Mouse (Mus musculus): ENCODE measurements at regions not wholly inside any gene's neighbourhood (a gene's known extent, or its start where the extent isn't known, plus 50 kb on each side); places are given as distances from the start of the nearest gene placed in this dataset.

DNA sequence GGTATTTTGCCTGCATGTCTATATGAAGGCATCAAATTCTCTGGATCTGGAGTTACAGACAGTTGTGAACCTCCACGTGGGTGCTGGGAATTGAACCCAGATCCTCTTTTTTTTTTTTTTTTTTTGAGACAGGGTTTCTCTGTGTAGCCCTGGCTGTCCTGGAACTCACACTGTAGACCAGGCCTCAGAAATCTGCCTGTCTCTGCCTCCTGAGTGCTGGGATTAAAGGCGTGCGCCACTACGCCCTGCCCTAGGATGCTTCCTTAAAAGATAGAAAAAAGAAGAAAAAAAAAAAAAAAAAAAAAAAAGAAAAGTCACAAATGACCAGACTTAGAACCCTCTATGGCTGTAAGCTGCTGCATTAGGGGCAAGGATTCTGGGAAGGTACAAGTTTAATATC is 111.6 kb downstream of the Sox2 start:
- no peak for ATAC-seq (ENCODE audit: low TSS enrichment)

DNA sequence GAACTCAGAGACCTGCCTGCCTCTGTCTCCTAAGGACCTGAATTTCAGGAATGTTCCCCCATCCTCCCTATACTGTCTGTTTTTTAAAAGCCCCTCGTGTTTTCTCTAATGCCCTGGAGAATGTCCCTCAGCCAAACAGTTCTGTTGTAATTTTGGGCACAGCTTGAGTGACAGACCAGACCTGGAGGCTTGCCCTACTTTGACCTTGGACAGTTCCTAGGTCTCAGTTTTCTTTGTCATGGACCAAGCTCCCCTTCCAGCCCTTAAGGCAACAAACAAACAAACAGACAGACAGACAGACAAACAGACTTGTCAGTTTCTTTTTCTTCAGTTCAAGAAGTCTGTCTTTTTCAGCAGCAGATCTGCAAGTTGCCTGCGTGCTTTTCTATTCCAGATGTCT is 114.4 kb downstream of the Sox2 start:
- ATAC-seq (ENCODE audit: low TSS enrichment): no peak

DNA sequence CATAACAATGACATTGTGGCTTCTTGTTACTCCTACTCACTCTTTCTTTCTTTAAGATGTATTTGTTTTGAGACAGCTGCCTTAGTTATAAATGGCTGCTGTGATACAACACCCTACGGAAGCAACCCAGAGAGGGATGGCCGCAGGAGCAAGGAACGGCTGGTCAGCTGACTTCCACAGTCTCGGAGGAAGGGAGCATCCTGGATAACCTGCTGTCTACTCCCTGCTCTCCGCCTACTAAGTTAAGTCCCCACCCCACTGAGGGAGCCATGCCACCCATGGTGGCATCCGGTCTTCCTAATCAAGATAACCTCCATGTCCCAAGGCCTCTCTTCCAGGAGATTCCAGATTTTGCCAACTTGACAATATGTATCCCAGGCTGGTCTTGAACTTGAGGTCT is 114.9 kb downstream of the Sox2 start:
- no peak for ATAC-seq (ENCODE audit: low TSS enrichment)

DNA sequence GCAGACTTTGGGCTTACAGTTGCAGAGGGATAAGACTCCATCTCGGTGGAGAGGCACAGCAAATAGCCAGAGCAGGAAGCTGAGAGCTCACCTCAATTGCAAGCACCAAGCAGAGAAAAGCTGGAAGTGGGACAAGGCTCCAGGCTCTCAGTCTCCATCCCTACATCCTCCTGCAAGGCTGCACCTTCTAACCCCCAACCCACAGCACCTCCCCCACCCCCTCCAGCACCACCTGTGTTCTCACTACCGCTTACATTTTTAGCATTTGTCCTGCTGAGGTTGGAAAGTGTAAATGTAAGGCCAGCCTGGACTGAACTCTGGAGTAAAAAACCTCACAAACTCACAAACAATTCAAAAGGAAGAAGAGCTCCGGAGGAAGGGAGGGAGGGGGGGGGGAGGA is 119.6 kb downstream of the Sox2 start:
- ATAC-seq (ENCODE audit: low TSS enrichment): no peak

DNA sequence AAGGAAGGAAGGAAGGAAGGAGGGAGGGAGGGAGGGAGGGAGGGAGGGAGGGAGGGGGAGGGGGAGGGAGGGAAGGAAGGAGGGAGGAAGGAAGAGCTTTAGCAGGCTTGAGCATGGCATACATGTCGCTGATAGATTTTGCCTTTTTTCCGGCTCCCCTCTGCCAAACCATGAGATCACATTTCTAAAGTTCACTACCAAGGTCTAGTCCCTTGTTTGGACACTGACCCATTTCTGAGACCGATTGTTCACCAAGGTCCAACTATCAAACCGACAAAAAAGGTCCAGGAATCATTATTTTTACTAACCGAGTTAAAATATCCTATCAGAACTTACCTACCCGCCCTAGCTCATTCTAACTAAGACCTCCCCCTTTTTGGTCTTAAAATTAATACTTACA is 120.1 kb downstream of the Sox2 start:
- ATAC-seq (ENCODE audit: low TSS enrichment): no peak

DNA sequence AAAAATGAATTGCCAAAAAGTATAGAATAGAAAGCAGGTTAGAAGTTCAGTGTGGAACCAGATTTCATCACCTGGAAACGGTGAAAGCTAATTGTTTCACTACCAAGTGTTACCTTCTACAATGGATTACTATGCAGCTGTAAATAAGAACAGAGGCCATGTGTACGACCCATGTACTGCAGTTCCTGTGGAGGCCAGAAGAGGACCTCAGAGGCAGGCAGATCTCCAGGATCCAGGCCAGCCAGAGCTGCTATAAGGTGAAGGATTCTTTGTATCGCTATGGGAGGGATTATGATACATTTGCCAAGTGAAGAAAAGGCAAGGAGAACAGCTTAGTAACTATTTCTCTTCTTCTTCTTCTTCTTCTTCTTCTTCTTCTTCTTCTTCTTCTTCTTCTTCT is 121.8 kb downstream of the Sox2 start:
- ATAC-seq (ENCODE audit: low TSS enrichment): no peak

DNA sequence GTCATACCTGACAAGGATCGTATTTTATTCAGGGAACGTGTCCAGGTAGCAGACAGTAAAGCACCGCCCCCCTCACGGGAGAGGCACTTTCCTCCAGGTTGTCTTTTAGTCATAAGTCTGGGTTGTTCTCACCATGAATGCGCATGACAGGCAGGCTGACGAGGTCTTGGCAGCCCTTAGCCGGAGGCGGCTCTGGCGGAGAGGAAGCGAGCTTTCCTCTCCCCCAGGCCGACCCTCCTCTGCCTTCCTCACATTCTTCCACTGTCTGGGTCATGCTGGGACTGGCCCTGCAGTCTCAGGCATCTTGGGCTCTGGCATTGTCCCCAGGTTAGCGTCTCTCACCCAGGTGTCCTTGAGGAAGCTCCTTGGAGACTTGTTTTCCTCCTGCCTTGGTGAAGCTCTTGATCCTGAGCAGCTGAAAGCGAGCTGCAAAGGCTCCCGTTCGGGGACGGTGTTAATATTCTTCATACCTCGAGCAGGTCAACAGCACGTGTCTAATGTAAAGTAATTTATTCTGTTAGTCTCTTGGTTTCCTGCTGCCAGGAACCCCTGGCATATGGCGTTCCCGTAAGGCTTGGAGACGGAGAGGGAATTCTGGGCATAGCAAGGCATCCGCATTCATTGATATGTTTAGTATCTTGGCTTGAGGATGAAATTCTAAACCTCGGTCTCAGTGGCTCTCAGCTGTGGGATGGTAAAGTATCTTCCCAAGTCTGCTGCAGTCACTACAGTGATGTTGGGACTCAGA is 123.6 kb downstream of the Sox2 start:
- peak; percentile 81 for ATAC-seq (ENCODE audit: low TSS enrichment)

DNA sequence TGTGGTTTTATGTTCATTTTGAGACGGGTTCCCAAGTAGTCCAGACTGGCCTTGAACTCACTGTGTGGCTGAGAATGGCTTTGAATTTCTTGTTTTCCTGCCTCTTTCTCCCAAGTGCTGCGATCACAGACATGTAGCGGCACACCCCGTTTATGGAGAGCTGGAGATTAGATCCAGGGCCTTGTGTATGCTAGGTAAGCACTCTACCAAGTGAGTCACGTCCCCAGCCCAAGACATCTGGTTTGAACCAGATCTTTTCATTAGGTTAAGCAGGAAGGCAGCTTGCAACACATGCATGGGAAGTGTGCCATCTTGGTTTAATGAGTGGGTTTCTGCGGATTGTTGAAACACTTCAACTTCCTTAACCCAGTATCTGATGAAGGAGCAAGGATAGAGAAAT is 131.6 kb downstream of the Sox2 start:
- ATAC-seq (ENCODE audit: low TSS enrichment): no peak

DNA sequence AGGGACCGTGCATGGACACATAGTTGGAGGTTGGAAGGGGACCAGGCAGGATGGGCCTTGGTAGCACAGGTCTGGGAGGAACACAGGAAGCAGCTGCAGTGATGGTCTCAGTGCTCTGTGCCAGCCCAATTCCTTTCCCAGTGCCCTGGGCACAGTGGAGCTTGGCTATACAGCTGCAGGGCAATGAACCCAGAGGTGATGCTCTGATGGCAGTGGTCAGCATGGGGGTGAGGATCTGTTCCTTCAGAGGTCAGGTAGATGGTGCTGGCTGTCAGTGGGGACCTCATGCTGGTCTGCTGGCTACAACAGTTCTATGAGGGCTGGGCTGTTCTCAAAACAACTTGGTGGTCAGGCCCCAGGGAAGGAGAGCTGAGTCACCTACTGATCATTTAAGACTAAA is 133.2 kb downstream of the Sox2 start:
- ATAC-seq (ENCODE audit: low TSS enrichment): no peak

DNA sequence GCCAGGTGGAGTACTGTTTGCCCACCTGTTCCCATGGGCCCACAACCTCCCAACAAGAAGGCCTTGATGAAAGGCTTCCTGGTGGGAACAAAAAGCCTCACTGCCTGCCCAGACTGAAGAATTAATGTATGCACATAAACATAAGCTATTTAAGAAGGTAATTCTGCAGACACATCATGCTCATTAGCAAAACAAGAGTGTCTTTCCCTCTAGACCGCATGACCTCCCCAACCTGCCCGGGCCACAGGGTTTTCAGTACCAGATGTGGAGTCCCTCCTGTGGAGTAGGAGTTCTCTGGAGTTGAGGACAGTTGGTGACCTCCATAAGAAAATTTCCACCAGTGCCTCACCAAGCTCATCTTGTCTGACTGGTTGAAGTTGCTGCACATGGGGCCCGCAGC is 137.0 kb downstream of the Sox2 start:
- no peak for ATAC-seq (ENCODE audit: low TSS enrichment)

DNA sequence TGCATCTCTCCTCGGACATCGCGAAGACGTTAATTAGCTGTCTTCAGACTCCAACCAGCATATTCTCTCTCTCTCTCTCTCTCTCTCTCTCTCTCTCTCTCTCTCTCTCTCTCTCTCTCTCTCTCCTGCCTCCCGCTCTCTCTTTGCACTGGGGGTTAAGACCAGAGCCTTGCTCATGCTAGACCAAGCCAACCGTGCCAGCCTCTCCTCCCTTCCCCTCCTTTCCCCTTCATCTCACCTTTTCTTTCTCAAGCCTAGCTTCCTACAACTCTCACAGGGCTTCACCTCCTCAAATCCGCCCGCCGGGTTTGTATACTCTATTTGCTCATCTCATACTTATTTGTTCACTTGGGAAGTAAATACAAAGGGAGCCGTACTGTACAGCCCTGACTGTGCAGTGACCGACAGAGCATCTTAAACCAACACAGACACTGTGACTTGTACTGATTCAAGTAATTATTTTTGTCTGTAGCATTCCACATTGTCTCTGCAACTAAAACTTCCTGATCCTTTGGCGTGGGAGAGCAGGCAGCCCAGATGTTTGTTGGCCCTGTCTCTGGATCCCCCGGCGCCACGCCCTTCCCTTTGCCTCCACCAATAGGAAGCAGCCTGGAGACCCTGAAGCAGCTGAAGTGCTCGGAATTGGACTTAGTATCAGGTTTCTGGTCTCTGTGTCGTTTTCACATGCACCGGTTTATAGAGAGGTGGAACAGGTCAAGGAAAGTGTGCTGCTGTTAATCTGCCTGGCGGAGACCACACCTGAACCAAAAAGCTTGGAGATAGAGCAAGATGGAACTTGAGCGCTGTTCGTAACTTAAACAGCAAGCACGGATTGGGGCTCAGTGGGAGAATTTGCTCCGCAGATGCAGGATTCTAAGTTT is 145.1 kb downstream of the Sox2 start:
- peak; percentile 34; the same call in 1 of the 2 replicates for ATAC-seq (ENCODE audit: low TSS enrichment)

DNA sequence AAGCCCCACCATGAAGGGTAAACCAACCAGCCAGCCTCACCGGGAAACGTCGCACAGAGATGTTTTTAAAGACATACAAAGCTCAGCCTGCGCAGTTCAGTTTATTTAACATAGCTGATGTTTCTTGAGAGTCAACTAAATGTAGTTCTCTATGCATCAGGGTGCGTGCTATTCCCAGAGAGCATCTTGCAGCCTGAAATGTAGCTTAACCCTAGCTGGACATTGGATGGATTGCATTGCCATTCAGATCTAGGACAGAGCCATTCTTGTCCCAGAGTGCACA is 145.7 kb downstream of the Sox2 start:
- ATAC-seq (ENCODE audit: low TSS enrichment): peak; percentile 59

DNA sequence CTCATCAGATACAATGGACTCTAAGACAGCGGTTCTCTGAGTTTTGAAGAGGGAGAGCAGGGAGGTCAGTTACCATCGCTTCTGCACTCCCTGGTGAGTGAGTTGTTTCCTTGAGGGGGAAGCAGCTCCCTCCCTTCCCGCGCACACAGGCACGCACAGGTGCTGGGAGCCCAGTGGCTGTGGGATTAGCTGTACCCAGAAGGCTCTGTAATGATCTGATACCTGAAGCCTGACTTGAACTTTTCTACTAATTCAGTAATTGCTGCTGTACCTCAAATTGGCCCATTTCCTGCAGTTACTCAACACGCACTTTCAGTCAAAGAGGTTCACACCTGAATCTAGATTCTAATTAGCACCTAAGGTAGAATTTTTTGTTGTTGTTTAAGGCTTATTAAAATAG is 158.6 kb downstream of the Sox2 start:
- ATAC-seq (ENCODE audit: low TSS enrichment): no peak

DNA sequence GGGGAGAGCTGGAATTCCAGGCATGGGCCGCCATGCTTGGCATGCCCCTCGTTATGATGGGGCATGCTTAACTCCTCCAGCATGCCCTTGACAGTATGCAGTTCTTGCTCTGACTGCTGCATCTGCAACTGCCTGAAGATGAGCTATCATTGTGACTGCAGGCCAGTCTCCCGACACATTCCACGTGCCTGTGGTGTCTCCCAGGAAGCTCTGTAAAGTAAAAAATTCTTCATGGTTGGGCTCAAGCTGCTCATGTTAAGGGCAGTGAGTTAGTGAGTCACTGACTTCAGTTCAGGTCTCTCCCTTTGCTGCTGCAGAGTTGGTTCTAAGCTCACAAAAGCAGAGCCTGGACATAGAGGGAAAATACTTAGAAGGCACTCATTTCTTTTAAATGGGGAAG is 161.5 kb downstream of the Sox2 start:
- no peak for ATAC-seq (ENCODE audit: low TSS enrichment)

DNA sequence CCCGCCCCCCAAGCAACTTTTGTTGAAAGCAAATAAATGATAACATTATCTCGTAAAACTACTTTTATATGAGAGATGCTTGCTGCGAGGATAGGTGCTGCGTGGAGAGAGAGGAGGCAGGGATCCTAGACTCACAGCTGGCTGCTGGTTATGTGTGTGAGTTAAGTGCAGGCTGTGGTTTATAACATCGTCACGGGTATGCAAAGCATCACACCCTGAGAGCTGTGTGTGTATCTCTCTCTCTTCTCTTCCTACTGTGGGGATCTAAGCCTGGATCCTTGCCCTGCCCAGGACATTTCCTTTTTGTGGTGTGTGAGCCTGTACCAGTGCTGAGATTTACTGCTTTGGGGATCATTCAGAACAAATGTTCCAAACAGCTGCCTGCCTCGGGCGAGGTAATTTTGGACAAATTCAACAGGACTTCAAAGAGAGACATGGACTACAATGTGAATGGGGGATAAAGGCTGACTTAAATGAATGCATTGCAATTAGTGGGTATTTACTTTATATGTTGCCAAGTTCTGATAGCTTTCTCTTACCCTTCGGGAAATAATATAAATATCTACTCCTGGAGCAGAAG is 162.9 kb downstream of the Sox2 start:
- ATAC-seq (ENCODE audit: low TSS enrichment): no peak

DNA sequence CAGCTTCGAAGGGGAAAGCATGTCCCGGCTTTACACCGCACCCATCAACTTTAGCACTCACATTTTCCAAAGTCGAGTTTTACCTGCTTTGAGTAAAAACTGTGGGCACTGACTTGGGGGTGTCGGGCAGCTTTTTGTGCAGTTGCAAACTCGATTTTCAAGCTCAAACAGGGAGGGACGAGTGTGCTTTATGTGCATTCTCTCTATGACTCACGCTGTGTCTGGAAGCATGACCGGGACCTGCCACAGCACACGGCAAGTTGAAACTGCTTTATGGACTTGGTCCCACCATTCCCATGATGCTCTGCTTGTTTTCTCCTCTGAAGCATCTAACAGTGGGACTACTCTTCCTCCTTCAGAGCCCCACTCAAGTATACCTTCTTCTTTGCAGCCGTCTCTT is 174.8 kb downstream of the Sox2 start:
- ATAC-seq (ENCODE audit: low TSS enrichment): no peak

DNA sequence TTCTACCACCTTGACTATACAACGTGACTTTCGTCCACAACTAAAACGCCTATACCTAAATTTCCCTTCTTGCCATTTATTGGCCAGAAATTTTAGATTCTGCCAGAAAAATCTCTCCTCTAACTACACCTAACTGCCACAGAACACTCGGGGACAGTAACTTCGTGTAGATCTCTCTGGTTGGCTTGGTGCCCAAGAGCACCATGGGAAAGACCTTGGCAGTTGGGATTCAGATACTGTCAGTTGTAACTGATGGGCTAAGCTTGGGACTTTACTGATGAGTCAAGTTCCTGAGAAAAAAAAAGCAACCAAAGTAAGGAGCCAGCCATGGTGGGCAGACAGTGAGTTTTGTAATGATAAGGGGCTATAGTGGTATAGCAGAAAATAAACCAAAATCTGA is 176.2 kb downstream of the Sox2 start:
- ATAC-seq (ENCODE audit: low TSS enrichment): no peak

DNA sequence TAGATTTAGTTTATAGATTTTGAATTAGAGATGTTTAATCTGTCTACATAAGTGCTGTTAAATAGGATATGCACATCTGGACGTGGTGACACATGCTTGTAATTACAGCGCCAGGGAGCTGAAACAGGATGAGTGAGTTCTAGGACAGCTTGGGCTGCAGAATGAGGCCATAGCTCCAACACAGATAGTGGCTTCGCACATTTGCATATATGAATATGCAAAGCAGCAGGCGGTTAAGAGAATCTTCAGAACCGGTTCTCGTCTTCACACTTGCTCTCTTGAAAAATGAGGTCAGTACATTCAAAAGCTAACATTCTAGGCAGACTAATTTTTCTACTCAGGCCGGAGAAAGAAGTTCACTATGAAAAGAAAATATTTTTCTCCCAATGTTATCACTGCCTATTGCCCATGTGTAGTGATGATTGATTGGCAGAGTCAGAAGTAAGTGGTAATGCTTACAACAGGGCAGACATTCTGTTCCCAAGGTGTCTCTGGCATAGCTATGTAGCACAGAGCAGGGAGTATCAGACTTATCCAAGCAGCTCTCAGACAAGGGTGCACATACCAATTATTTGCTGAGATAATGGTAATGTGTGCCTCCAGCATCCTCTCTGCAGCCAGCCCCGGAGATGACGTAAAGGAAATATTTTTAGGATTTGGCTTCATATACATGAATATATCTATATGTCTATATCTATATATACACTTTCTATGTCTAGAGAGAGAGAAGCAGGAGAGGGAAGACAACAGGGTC is 178.4 kb downstream of the Sox2 start:
- ATAC-seq (ENCODE audit: low TSS enrichment): peak; percentile 94

DNA sequence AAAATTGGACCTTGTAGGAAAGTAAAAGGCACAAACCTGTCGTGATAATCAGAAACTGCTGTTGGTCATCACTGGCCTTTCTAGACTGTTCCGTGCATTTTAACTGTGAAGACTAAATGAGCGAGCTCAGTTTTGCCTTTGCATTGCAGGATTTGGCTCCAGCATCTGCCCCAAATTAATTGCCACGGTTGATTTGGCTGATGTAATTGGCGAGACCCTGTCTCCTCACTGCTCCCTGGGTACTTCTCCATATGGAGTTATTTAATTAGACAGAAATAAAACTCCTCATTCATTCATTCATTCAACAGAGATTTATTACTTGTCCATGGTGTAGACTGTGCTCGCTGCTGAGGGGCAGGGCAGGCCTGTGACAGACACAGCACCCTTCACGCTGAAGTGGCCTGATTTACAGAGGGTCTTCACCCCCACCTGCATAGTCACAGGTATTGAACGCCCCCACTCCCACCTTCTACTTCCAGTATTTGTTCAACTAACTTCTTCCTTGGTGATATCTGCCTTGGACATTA is 186.6 kb downstream of the Sox2 start:
- ATAC-seq (ENCODE audit: low TSS enrichment): no peak

DNA sequence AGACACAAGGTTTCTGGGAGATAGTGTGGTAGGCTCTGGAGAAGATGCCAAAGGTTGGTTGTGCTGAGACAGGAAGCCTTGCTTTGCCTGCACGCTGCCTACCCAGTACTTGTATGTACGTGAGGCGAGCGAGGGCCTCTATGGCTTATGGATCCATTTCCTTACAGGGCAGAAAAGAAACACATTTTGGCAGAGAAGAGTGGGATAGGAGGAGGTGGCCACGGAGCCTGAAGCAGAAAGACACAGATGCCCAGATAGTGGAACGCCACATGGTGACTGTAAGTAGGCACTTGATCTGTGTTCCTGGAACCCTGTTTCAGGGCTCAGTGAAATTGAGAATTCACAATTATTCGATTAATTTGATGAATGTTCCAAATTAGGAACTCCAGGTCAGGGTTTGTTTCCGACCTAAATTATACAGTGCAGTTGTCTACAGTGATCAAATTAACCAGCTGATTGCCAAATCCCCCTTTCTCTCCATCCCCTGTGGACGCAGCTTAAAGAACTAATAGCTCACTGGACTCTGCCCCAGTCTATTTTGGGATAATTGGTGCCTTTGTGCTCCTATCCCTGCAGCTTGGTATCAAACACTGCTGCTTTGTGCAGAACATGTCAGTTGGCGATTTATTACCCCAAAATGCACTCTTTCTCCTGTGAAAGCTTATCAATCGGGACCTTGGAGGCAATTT is 187.6 kb downstream of the Sox2 start:
- ATAC-seq (ENCODE audit: low TSS enrichment): no peak

DNA sequence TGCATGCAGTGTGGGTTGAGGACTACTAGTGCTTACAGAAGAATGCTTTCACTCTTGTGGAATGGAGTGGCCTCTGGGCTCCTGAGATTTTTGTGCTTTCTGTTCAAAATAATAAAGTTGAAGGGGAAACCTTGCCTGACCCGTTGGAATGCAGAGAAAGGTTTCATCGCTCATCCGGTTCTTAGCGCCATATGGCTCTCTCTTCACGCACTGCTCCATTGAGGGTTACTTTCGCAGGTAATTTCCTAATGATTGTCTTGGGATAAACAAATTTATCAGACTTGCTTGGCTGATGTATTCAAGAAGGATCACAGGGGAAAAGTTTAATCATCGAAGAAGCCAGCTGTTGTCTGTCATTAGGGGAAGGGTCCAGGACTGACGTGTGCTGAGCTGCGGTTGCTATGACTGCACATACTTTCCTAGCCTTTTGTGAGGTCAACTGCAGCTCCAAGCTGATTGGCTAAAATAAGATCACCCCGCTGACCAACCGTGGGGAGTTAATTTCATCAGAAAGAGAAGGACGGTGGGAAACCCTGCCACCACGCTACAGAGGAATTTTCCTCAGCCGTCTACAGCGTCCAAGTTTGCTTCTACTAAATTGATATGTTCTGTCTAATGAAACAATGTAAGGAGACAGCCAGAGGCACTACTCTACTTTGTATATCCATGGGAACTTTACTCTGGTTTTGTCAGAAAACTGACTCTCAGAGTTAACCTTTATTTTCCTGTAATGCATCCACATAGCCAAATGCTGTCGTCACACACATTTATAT is 210.9 kb downstream of the Sox2 start:
- ATAC-seq (ENCODE audit: low TSS enrichment): no peak

Data from frontal cortex, adult (tissue).